Mouse (Mus musculus): Measurements from ENCODE around the gene Cd209b. TPM values are rescaled to one million over a fixed set of nuclear protein-coding genes. Genes with fewer than 3 reads are reported as not detected.

Gene Cd209b
- not detected in 2 replicates for polyA plus RNA-seq (2015; fragmentation: Nextera tagmentation; extraction: Ambion mirVana)

GRCm38 (mm10) chr8:3926744-3927143 is at the start of gene Cd209b:
Gene Cd209b (minus strand): TSS chr8:3926844.
- Histone ChIP-seq H3K27ac (no peak within 1 kb of the TSS), H3K4me2 (no peak within 1 kb of the TSS), H3K27me3 (no peaks in the 10 kb centered on the region), H3K4me1 (no peaks in the 10 kb centered on the region), H3K9me3 (replicated peaks) (no peaks in the 10 kb centered on the region), H3K9ac (no peak within 1 kb of the TSS), H3K36me3 (no peaks in the 10 kb centered on the region), H3K4me3 (replicated peaks) (no peak within 1 kb of the TSS)
- WGBS = 84% methylated on average over 3 of the region's 3 CpGs
- ATAC-seq (replicated peaks; ENCODE audit: low FRiP score) = no peak

GRCm38 (mm10) chr8:3956037-3956436 is 29.4 kb upstream of the Cd209b start:
- no peaks in the 10 kb centered on the region for H3K36me3 ChIP-seq
- WGBS = 69% methylated on average over 1 of the region's 1 CpGs
- H3K4me1 ChIP-seq = no peaks in the 10 kb centered on the region
- no peaks in the 10 kb centered on the region for H3K27me3 ChIP-seq
- H3K9ac ChIP-seq = no peak overlapping the region
- peak; percentile 46; the same call in 1 of the 2 replicates for ATAC-seq (replicated peaks; ENCODE audit: low FRiP score)
- H3K4me3 ChIP-seq (replicated peaks) = no peak overlapping the region
- H3K9me3 ChIP-seq (replicated peaks) = 0 out of 2 replicates have a peak, but pooled peaks cover 3% of the 10 kb centered on the region
- H3K4me2 ChIP-seq = no peak overlapping the region
- H3K27ac ChIP-seq = no peak overlapping the region

GRCm38 (mm10) chr8:3954646-3955045 is 28.0 kb upstream of the Cd209b start, which contains the start of gene Cd209c:
Gene Cd209c (minus strand): TSS chr8:3954746.
- H3K4me1 ChIP-seq = no peaks in the 10 kb centered on the region
- no peak within 1 kb of the TSS for H3K27ac ChIP-seq
- ATAC-seq (replicated peaks; ENCODE audit: low FRiP score) = no peak
- 0 out of 2 replicates have a peak, but pooled peaks cover 3% of the 10 kb centered on the region for H3K9me3 ChIP-seq (replicated peaks)
- WGBS = 81% methylated on average over 1 of the region's 1 CpGs
- H3K4me3 ChIP-seq (replicated peaks) = no peak within 1 kb of the TSS
- H3K4me2 ChIP-seq = no peak within 1 kb of the TSS
- H3K36me3 ChIP-seq = no peaks in the 10 kb centered on the region
- no peaks in the 10 kb centered on the region for H3K27me3 ChIP-seq
- H3K9ac ChIP-seq = no peak within 1 kb of the TSS

- no peak overlapping the region for H3K9ac ChIP-seq
- no peak overlapping the region for H3K27ac ChIP-seq
- H3K9me3 ChIP-seq (replicated peaks) = no peaks in the 10 kb centered on the region
- no peaks in the 10 kb centered on the region for H3K36me3 ChIP-seq
- no peaks in the 10 kb centered on the region for H3K27me3 ChIP-seq
- H3K4me1 ChIP-seq = no peaks in the 10 kb centered on the region
- no peak overlapping the region for H3K4me3 ChIP-seq (replicated peaks)
- no peak overlapping the region for H3K4me2 ChIP-seq
- WGBS = 83% methylated on average over 3 of the region's 3 CpGs
- no peak for ATAC-seq (replicated peaks; ENCODE audit: low FRiP score)
Observed at GRCm38 (mm10) chr8:3940023-3940422, 13.4 kb upstream of the Cd209b start.

GRCm38 (mm10) chr8:3878455-3878854 is 48.2 kb downstream of the Cd209b start, which contains the start of gene Cd209d:
Gene Cd209d (minus strand): TSS chr8:3878555.
- Histone ChIP-seq H3K27ac (no peak within 1 kb of the TSS), H3K4me3 (replicated peaks) (no peak within 1 kb of the TSS), H3K9me3 (replicated peaks) (no peaks in the 10 kb centered on the region), H3K27me3 (no peaks in the 10 kb centered on the region), H3K4me2 (no peak within 1 kb of the TSS), H3K4me1 (no peaks in the 10 kb centered on the region), H3K36me3 (no peaks in the 10 kb centered on the region), H3K9ac (no peak within 1 kb of the TSS)
- no peak for ATAC-seq (replicated peaks; ENCODE audit: low FRiP score)
- whole genome bisulfite sequencing = 79% methylated on average over 4 of the region's 4 CpGs

GRCm38 (mm10) chr8:3876121-3876520 is 50.5 kb downstream of the Cd209b start:
- no peaks in the 10 kb centered on the region for H3K36me3 ChIP-seq
- 88% methylated on average over 2 of the region's 2 CpGs for WGBS
- H3K4me1 ChIP-seq = no peaks in the 10 kb centered on the region
- H3K27me3 ChIP-seq = no peaks in the 10 kb centered on the region
- H3K9me3 ChIP-seq (replicated peaks) = no peaks in the 10 kb centered on the region
- H3K4me2 ChIP-seq = no peak overlapping the region
- no peak overlapping the region for H3K9ac ChIP-seq
- H3K4me3 ChIP-seq (replicated peaks) = no peak overlapping the region
- H3K27ac ChIP-seq = no peak overlapping the region
- no peak for ATAC-seq (replicated peaks; ENCODE audit: low FRiP score)

Other genes starting within 250 kb of the Cd209b start
- gene Fcer2a, start 232.7 kb downstream of the Cd209b start, polyA plus RNA-seq (2015; fragmentation: Nextera tagmentation; extraction: Ambion mirVana) = 0.12 and 0.33 TPM in 2 replicates
- gene Clec4g, start 206.2 kb downstream of the Cd209b start, polyA plus RNA-seq (2015; fragmentation: Nextera tagmentation; extraction: Ambion mirVana) = 0.21 and 0.44 TPM in 2 replicates
- not detected in 2 replicates for gene Cd209a, start 177.9 kb downstream of the Cd209b start, polyA plus RNA-seq (2015; fragmentation: Nextera tagmentation; extraction: Ambion mirVana)
- gene Cd209e, start 72.5 kb downstream of the Cd209b start, polyA plus RNA-seq (2015; fragmentation: Nextera tagmentation; extraction: Ambion mirVana) = not detected in 2 replicates
- not detected in 2 replicates for gene Cd209d, start 48.3 kb downstream of the Cd209b start, polyA plus RNA-seq (2015; fragmentation: Nextera tagmentation; extraction: Ambion mirVana)
- gene Cd209c, start 27.9 kb upstream of the Cd209b start, polyA plus RNA-seq (2015; fragmentation: Nextera tagmentation; extraction: Ambion mirVana) = 0.21 and 0.45 TPM in 2 replicates
- not detected in 2 replicates for gene Cd209f, start 179.0 kb upstream of the Cd209b start, polyA plus RNA-seq (2015; fragmentation: Nextera tagmentation; extraction: Ambion mirVana)
- not detected in 2 replicates for gene Cd209g, start 207.3 kb upstream of the Cd209b start, polyA plus RNA-seq (2015; fragmentation: Nextera tagmentation; extraction: Ambion mirVana)
- 23.7 and 28.8 TPM in 2 replicates for gene Evi5l, start 239.7 kb upstream of the Cd209b start, polyA plus RNA-seq (2015; fragmentation: Nextera tagmentation; extraction: Ambion mirVana)

Data from kidney, embryonic 15.5 days (tissue).